Mouse (Mus musculus) neural tube, embryonic 14.5 days (tissue): Measurements from ENCODE around the gene Epb41l3. TPM values are rescaled to one million over a fixed set of nuclear protein-coding genes. Genes with fewer than 3 reads are reported as not detected.

Experiments used
- ATAC-seq: fragments of 200-750 bp; cut with Nextera tagmentation; 2 replicates; pipeline ENCODE4 v1.8.0; 2017; ENCODE audit warnings: low read depth, mild to moderate bottlenecking, moderate TSS enrichment, moderate library complexity
- H3K27ac ChIP-seq: fragments of 300-500 bp; sonication (generic); 2 replicates; pipeline ENCODE4 v1.5.1; 2014; ENCODE audit warnings: low read depth, mild to moderate bottlenecking, control low read depth, low read length, moderate library complexity, mixed read lengths
- H3K27me3 ChIP-seq: fragments of 300-500 bp; sonication (generic); 2 replicates; pipeline ENCODE4 v1.6.1; 2014; ENCODE audit warnings: low read length; ENCODE audit not compliant: control insufficient read depth, insufficient read depth
- H3K36me3 ChIP-seq: fragments of 300-500 bp; sonication (generic); 2 replicates; pipeline ENCODE4 v1.6.1; 2014; ENCODE audit warnings: low read length, mixed read lengths; ENCODE audit not compliant: control insufficient read depth, insufficient read depth
- H3K4me1 ChIP-seq: fragments of 300-500 bp; sonication (generic); 2 replicates; pipeline ENCODE4 v1.6.1; 2014; ENCODE audit warnings: low read length; ENCODE audit not compliant: control insufficient read depth, insufficient read depth
- H3K4me2 ChIP-seq: fragments of 300-500 bp; sonication (generic); 2 replicates; pipeline ENCODE4 v1.6.1; 2014; ENCODE audit warnings: mild to moderate bottlenecking, low read depth, low read length, control low read depth
- H3K4me3 ChIP-seq: fragments of 300-500 bp; sonication (generic); 2 replicates; pipeline ENCODE4 v1.5.1; 2014; ENCODE audit warnings: low read depth, low read length, control low read depth, mixed read lengths
- H3K9ac ChIP-seq: fragments of 300-500 bp; sonication (generic); replicated peaks from 2 replicates; pipeline ENCODE4 v1.6.1; 2014; ENCODE audit warnings: low read depth, mild to moderate bottlenecking, control low read depth, low read length, mixed read lengths
- H3K9me3 ChIP-seq: fragments of 300-500 bp; sonication (generic); 2 replicates; pipeline ENCODE4 v1.6.1; 2016; ENCODE audit warnings: low read length; ENCODE audit not compliant: control insufficient read depth
- WGBS: fragments of 180-500 bp; shearing (Covaris S2); extraction: QIAGEN DNeasy Blood & Tissue Kit; methylation state at CpG from one replicate; pipeline ENCODE4 v1.1.7; 2014; 5-methylcytosine and 5-hydroxymethylcytosine counted together
- polyA plus RNA-seq: library from polyadenylated mRNA; unstranded; fragments of >200 nt; fragmentation: Nextera tagmentation; extraction: Ambion mirVana; gene quantifications from 2 replicates; pipeline ENCODE4 v1.2.1, GENCODE M21; 2014

Gene Epb41l3
- 126 and 142 TPM in 2 replicates for polyA plus RNA-seq

GRCm38 (mm10) chr17:69075501-69076237, at the start of gene Epb41l3:
Gene Epb41l3 (plus strand): TSS chr17:69075683.
- H3K9ac ChIP-seq = peak within 1 kb of the TSS; percentile 61
- peak within 1 kb of the TSS; percentile 100 for H3K4me2 ChIP-seq
- H3K27me3 ChIP-seq = peaks cover 4% of the 10 kb centered on the region
- peaks cover 12% of the 10 kb centered on the region; the same call in 1 of the 2 replicates for H3K4me1 ChIP-seq
- H3K4me3 ChIP-seq = peak within 1 kb of the TSS; percentile 61
- H3K27ac ChIP-seq = peak within 1 kb of the TSS; percentile 34; the same call in 1 of the 2 replicates
- no peaks in the 10 kb centered on the region for H3K36me3 ChIP-seq
- peak; percentile 95 for ATAC-seq
- H3K9me3 ChIP-seq = no peaks in the 10 kb centered on the region
- under 1% methylated on average over 47 of the region's 47 CpGs for WGBS

GRCm38 (mm10) chr17:69038760-69039675, 36.5 kb upstream of the Epb41l3 start:
- Histone ChIP-seq H3K9ac (no peak overlapping the region), H3K4me3 (no peak overlapping the region), H3K4me2 (no peak overlapping the region), H3K4me1 (no peaks in the 10 kb centered on the region), H3K27ac (no peak overlapping the region), H3K9me3 (no peaks in the 10 kb centered on the region), H3K27me3 (no peaks in the 10 kb centered on the region), H3K36me3 (no peaks in the 10 kb centered on the region)
- WGBS = 74% methylated on average over 12 of the region's 12 CpGs
- no peak for ATAC-seq

GRCm38 (mm10) chr17:69041516-69041915, 34.0 kb upstream of the Epb41l3 start:
- H3K4me3 ChIP-seq = no peak overlapping the region
- 56% methylated on average over 4 of the region's 4 CpGs for WGBS
- ATAC-seq = no peak
- H3K27me3 ChIP-seq = no peaks in the 10 kb centered on the region
- H3K4me1 ChIP-seq = no peaks in the 10 kb centered on the region
- H3K4me2 ChIP-seq = no peak overlapping the region
- no peak overlapping the region for H3K27ac ChIP-seq
- H3K9ac ChIP-seq = no peak overlapping the region
- H3K36me3 ChIP-seq = no peaks in the 10 kb centered on the region
- no peaks in the 10 kb centered on the region; the same call in 1 of the 2 replicates for H3K9me3 ChIP-seq

GRCm38 (mm10) chr17:69048826-69049225, 26.7 kb upstream of the Epb41l3 start:
- Histone ChIP-seq H3K9ac (no peak overlapping the region), H3K9me3 (no peaks in the 10 kb centered on the region; the same call in 1 of the 2 replicates), H3K4me2 (no peak overlapping the region), H3K4me3 (no peak overlapping the region), H3K36me3 (no peaks in the 10 kb centered on the region), H3K4me1 (no peaks in the 10 kb centered on the region), H3K27ac (no peak overlapping the region), H3K27me3 (no peaks in the 10 kb centered on the region)
- ATAC-seq = no peak
- 79% methylated on average over 3 of the region's 3 CpGs for WGBS

- 88% methylated on average over 4 of the region's 4 CpGs for WGBS
- Histone ChIP-seq H3K4me3 (no peak overlapping the region), H3K4me2 (no peak overlapping the region), H3K9ac (no peak overlapping the region), H3K36me3 (no peaks in the 10 kb centered on the region), H3K9me3 (no peaks in the 10 kb centered on the region), H3K27me3 (no peaks in the 10 kb centered on the region), H3K27ac (no peak overlapping the region), H3K4me1 (no peaks in the 10 kb centered on the region)
- no peak for ATAC-seq
Measured at GRCm38 (mm10) chr17:69054029-69054428, 21.5 kb upstream of the Epb41l3 start.

GRCm38 (mm10) chr17:69059760-69060159, 15.7 kb upstream of the Epb41l3 start:
- WGBS = 91% methylated on average over 7 of the region's 7 CpGs
- H3K4me1 ChIP-seq = no peaks in the 10 kb centered on the region
- no peaks in the 10 kb centered on the region for H3K9me3 ChIP-seq
- no peak for ATAC-seq
- no peaks in the 10 kb centered on the region for H3K36me3 ChIP-seq
- H3K27ac ChIP-seq = no peak overlapping the region
- H3K9ac ChIP-seq = no peak overlapping the region
- H3K4me2 ChIP-seq = no peak overlapping the region
- H3K27me3 ChIP-seq = no peaks in the 10 kb centered on the region
- no peak overlapping the region for H3K4me3 ChIP-seq

GRCm38 (mm10) chr17:69060388-69060787, 15.1 kb upstream of the Epb41l3 start:
- Histone ChIP-seq H3K27ac (no peak overlapping the region), H3K9ac (no peak overlapping the region), H3K27me3 (no peaks in the 10 kb centered on the region), H3K9me3 (no peaks in the 10 kb centered on the region), H3K4me3 (no peak overlapping the region), H3K4me2 (no peak overlapping the region), H3K36me3 (no peaks in the 10 kb centered on the region), H3K4me1 (no peaks in the 10 kb centered on the region)
- no peak for ATAC-seq
- 90% methylated on average over 7 of the region's 7 CpGs for WGBS

- Histone ChIP-seq H3K9ac (no peak overlapping the region), H3K4me2 (no peak overlapping the region), H3K4me1 (no peaks in the 10 kb centered on the region), H3K4me3 (no peak overlapping the region), H3K9me3 (no peaks in the 10 kb centered on the region), H3K27me3 (no peaks in the 10 kb centered on the region), H3K36me3 (no peaks in the 10 kb centered on the region), H3K27ac (peak overlapping the region; percentile 45; the same call in 1 of the 2 replicates)
- 59% methylated on average over 9 of the region's 9 CpGs for WGBS
- ATAC-seq = peak; percentile 58; the same call in 1 of the 2 replicates
Measured at GRCm38 (mm10) chr17:69061883-69062745, 13.4 kb upstream of the Epb41l3 start.
